Mouse (Mus musculus) MEL (cell line): ENCODE data around the gene Fbf1.

Source experiments
- E2F4 ChIP-seq: IDR thresholded peaks from 2 replicates; pipeline ENCODE4 v1.6.1; 2011; ENCODE audit warnings: low read depth, low read length, improper control_type of control experiment, borderline replicate concordance
- POLR2A ChIP-seq, 2 experiments: IDR thresholded peaks; 2 replicates each; pipeline ENCODE4 v1.6.1; 2011 to 2012; ENCODE audit warnings: low read length in 2 of 2, mild to moderate bottlenecking in 2 of 2, control low read depth in 1 of 2, improper control_type of control experiment in 1 of 2, low read depth in 1 of 2, moderate library complexity in 1 of 2; ENCODE audit not compliant: control insufficient read depth in 1 of 2, insufficient read depth in 1 of 2, poor library complexity in 1 of 2
- USF1 ChIP-seq: IDR thresholded peaks from 2 replicates; pipeline ENCODE4 v1.6.1; 2014; ENCODE audit warnings: low read depth, mild to moderate bottlenecking, inconsistent platforms, low read length, improper control_type of control experiment, moderate library complexity

GRCm38 (mm10) chr11:116194619-116195018 is 26.7 kb upstream of the Fbf1 start:
- TF ChIP-seq POLR2A (IDR thresholded peaks at IDR 0.05; ENCODE audit: control insufficient read depth in 1 of 2, insufficient read depth in 1 of 2, low read depth in 1 of 2, low read length in 2 of 2, poor library complexity in 1 of 2) (no peak), E2F4 (no peak), USF1 (no peak)
